Mouse (Mus musculus) G1E (cell line): ENCODE results near the gene Cmip. TPM values are rescaled to one million over a fixed set of nuclear protein-coding genes. Genes with fewer than 3 reads are reported as not detected.

ENCODE experiments used
- ATAC-seq: 2 replicates; pipeline ENCODE4 v1.8.0; 2016; ENCODE audit warnings: mild to moderate bottlenecking; ENCODE audit not compliant: insufficient number of reproducible peaks, poor library complexity, low FRiP score, severe bottlenecking; ENCODE audit errors: extremely low read depth
- DNase-seq: peaks from one replicate; pipeline ENCODE4 v3.0.0; 2012; ENCODE audit warnings: low spot score
- H3K27me3 ChIP-seq: 2 replicates; pipeline ENCODE4 v1.6.1; 2012; ENCODE audit warnings: mild to moderate bottlenecking, low read length, inconsistent platforms; ENCODE audit not compliant: insufficient read depth
- H3K36me3 ChIP-seq: replicated peaks from 2 replicates; pipeline ENCODE3; 2012; ENCODE audit warnings: mild to moderate bottlenecking, inconsistent platforms
- H3K4me1 ChIP-seq: 2 replicates; pipeline ENCODE4 v1.6.1; 2012; ENCODE audit warnings: low read depth, low read length, inconsistent platforms, mixed read lengths; ENCODE audit not compliant: insufficient read depth
- H3K4me3 ChIP-seq: 2 replicates; pipeline ENCODE4 v1.5.1; 2012; ENCODE audit warnings: low read depth, mild to moderate bottlenecking, inconsistent platforms, low read length, moderate library complexity, mixed read lengths
- H3K9me3 ChIP-seq: replicated peaks from 2 replicates; pipeline ENCODE4 v1.6.1; 2012; ENCODE audit warnings: inconsistent platforms
- CTCF ChIP-seq: IDR thresholded peaks from 2 replicates; pipeline ENCODE4 v1.5.1; 2012; ENCODE audit warnings: low read depth, low read length, inconsistent platforms, mixed read lengths
- GATA1 ChIP-seq: IDR thresholded peaks from 2 replicates; pipeline ENCODE4 v1.6.1; 2012; ENCODE audit warnings: borderline replicate concordance, low read length, inconsistent platforms, mixed read lengths
- GATA2 ChIP-seq: IDR thresholded peaks from 2 replicates; pipeline ENCODE4 v1.6.1; 2012; ENCODE audit warnings: low read depth, low read length, inconsistent platforms, borderline replicate concordance
- POLR2AphosphoS5 ChIP-seq: IDR thresholded peaks from 2 replicates; pipeline ENCODE4 v1.6.1; 2012; ENCODE audit warnings: low read depth, low read length, inconsistent platforms; ENCODE audit not compliant: insufficient replicate concordance
- TAL1 ChIP-seq: conservative IDR thresholded peaks from 2 replicates; pipeline ENCODE4 v1.6.1; 2012; ENCODE audit warnings: low read depth, low read length, inconsistent platforms, mixed read lengths
- polyA plus RNA-seq: library from polyadenylated mRNA; stranded (reverse); fragments of >175 nt; gene quantifications from 2 replicates; pipeline ENCODE4 v1.2.3, GENCODE M21; 2012
- total RNA-seq, 2 experiments: library from RNA; stranded (forward) in 1 of 2; stranded (reverse) in 1 of 2; fragments of 200-1000 nt in 1 of 2; fragments of >200 nt in 1 of 2; fragmentation: Nextera tagmentation in 1 of 2; gene quantifications; 2 replicates each; pipeline ENCODE4 v1.2.3; 2014 to 2017

Cmip gene
- total and polyA plus RNA-seq, 3 experiments, result 5.8 to 88.8 (median 65.3) TPM

- H3K36me3 ChIP-seq, result peaks cover 34% of the 10 kb centered on the region
- no peak overlapping the region for H3K4me3 ChIP-seq
- peaks cover 37% of the 10 kb centered on the region for H3K4me1 ChIP-seq
- TF ChIP-seq GATA2 (no peak), TAL1 (no peak), GATA1 (no peak), CTCF (no peak), POLR2AphosphoS5 (no peak)
- DNase-seq (no peak), ATAC-seq (no peak)
- no peaks in the 10 kb centered on the region for H3K9me3 ChIP-seq
- no peaks in the 10 kb centered on the region for H3K27me3 ChIP-seq
Observed at GRCm38 (mm10) chr8:117329903-117330302, 73.0 kb downstream of the Cmip start.

GRCm38 (mm10) chr8:117332229-117333010, 75.6 kb downstream of the Cmip start:
- H3K27me3 ChIP-seq, result no peaks in the 10 kb centered on the region
- DNase-seq (no peak), ATAC-seq (no peak)
- no peak overlapping the region for H3K4me3 ChIP-seq
- TF ChIP-seq TAL1, result no peak
- TF ChIP-seq POLR2AphosphoS5, result no peak
- no peak for TF ChIP-seq GATA1
- no peak for TF ChIP-seq CTCF
- TF ChIP-seq GATA2, result no peak
- H3K4me1 ChIP-seq, result peaks cover 32% of the 10 kb centered on the region
- H3K36me3 ChIP-seq, result peaks cover 28% of the 10 kb centered on the region
- no peaks in the 10 kb centered on the region for H3K9me3 ChIP-seq

GRCm38 (mm10) chr8:117333619-117334018, 76.8 kb downstream of the Cmip start:
- H3K9me3 ChIP-seq, result no peaks in the 10 kb centered on the region
- TF ChIP-seq GATA2, result no peak
- H3K4me3 ChIP-seq, result no peak overlapping the region
- DNase-seq (no peak), ATAC-seq (no peak)
- H3K36me3 ChIP-seq, result peaks cover 26% of the 10 kb centered on the region
- H3K27me3 ChIP-seq, result no peaks in the 10 kb centered on the region
- H3K4me1 ChIP-seq, result peaks cover 40% of the 10 kb centered on the region

DNA sequence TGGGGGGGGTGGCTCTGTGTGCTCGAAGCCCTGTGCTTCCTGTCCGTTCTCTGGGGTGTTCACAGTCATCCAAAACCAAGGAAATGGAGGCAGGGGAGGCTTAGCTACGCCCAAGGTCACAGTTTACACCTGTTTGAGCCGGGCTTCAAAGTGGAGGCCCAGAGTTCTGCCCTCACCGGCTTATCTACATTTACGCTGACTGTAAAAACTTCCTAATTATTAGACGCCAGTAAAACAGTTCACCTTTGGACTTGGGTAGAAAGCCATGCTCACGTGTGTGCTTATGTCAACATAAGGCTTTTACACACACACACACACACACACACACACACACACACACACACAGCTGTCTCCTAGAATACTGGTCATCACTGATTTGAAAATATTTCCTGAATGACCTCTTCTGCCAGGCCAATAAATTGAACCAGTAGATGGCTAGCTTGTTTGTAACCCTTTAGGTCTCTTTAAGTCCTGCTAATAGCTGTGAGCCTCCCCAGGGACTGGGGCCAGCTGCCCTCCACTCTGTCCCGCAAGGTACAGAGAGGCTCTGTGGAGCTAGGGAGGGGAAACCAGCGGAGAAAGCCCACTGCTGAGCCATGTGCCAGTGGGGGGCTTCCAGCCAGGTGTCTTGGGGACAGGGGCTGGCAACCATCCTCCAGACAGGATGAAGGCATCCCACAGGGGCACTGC, 77.3 kb downstream of the Cmip start:
- Histone ChIP-seq H3K36me3 (peaks cover 24% of the 10 kb centered on the region), H3K4me3 (no peak overlapping the region), H3K27me3 (no peaks in the 10 kb centered on the region), H3K9me3 (no peaks in the 10 kb centered on the region), H3K4me1 (peaks cover 44% of the 10 kb centered on the region)
- TF ChIP-seq CTCF (no peak), TAL1 (no peak), GATA1 (no peak), POLR2AphosphoS5 (no peak), GATA2 (no peak)
- no peak for ATAC-seq
- no peak for DNase-seq

DNA sequence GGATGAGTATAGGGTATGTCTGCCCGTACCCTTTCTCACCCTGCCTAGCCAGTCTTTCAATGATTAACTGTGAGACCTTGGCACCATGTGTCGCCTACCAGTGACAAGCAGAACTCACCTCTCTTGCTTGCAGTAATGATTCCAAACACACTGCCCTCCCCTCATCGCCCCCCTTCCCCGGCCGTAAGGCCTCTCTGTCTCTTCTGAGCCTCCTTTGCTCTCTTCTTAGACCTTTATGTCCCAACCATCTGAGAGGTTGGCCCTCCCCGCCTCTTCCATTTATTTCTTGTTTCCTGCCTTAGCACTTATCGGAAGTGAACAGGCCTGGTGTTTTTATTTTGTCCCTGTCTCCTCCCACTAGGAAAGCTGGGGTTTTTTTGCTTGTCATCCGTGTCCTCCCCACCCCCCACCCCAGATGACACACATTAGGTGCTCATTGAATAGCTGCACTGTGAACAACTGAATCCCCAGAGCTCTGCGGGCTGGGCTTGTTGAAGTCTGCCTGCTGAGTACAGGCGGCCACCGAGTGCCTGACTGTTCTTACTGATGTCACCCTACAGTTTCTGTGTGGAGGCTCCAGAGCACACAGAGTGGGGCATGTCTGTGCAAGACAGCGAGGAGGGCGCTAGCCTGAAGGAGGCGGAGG, 78.0 kb downstream of the Cmip start:
- DNase-seq (no peak), ATAC-seq (no peak)
- Histone ChIP-seq H3K4me3 (no peak overlapping the region), H3K36me3 (peaks cover 22% of the 10 kb centered on the region), H3K4me1 (peaks cover 49% of the 10 kb centered on the region), H3K27me3 (no peaks in the 10 kb centered on the region), H3K9me3 (no peaks in the 10 kb centered on the region)
- no peak for TF ChIP-seq GATA1
- no peak for TF ChIP-seq GATA2
- TF ChIP-seq TAL1, result no peak
- TF ChIP-seq CTCF, result no peak
- no peak for TF ChIP-seq POLR2AphosphoS5

- Histone ChIP-seq H3K36me3 (peaks cover 22% of the 10 kb centered on the region), H3K9me3 (no peaks in the 10 kb centered on the region), H3K4me1 (peaks cover 53% of the 10 kb centered on the region), H3K4me3 (no peak overlapping the region), H3K27me3 (no peaks in the 10 kb centered on the region)
- DNase-seq (no peak), ATAC-seq (no peak)
- TF ChIP-seq POLR2AphosphoS5 (no peak), TAL1 (no peak), CTCF (no peak), GATA1 (no peak), GATA2 (no peak)
Observed at GRCm38 (mm10) chr8:117335423-117335822, 78.6 kb downstream of the Cmip start.
